Mouse (Mus musculus) forebrain, postnatal 0 days (tissue): Measurements from ENCODE around the gene 1700029F12Rik. TPM values are rescaled to one million over a fixed set of nuclear protein-coding genes. Genes with fewer than 3 reads are reported as not detected.
A peak's percentile ranks its signal among the peaks of the same experiment; 100 is the strongest.

ENCODE experiments used
- ATAC-seq: fragments of 200-750 bp; cut with Nextera tagmentation; 2 replicates; pipeline ENCODE4 v1.8.0; 2017; ENCODE audit warnings: mild to moderate bottlenecking, moderate library complexity
- DNase-seq: peaks from one replicate; pipeline ENCODE4 v3.0.0-alpha.2; 2015
- H3K27ac ChIP-seq: fragments of 300-500 bp; sonication (generic); 2 replicates; pipeline ENCODE4 v1.5.1; 2014; ENCODE audit warnings: low read depth, mild to moderate bottlenecking, antibody characterized with exemption, low read length, moderate library complexity, mixed read lengths
- H3K27me3 ChIP-seq: fragments of 300-500 bp; sonication (generic); 2 replicates; pipeline ENCODE4 v1.6.1; 2014; ENCODE audit warnings: mild to moderate bottlenecking, low read length, mixed read lengths; ENCODE audit not compliant: insufficient read depth
- H3K36me3 ChIP-seq: fragments of 300-500 bp; sonication (generic); 2 replicates; pipeline ENCODE4 v1.6.1; 2014; ENCODE audit warnings: mild to moderate bottlenecking, moderate library complexity; ENCODE audit not compliant: insufficient read depth
- H3K4me1 ChIP-seq: fragments of 300-500 bp; sonication (generic); 2 replicates; pipeline ENCODE4 v1.6.1; 2014; ENCODE audit warnings: antibody characterized with exemption; ENCODE audit not compliant: insufficient read depth
- H3K4me2 ChIP-seq: fragments of 300-500 bp; sonication (generic); 2 replicates; pipeline ENCODE4 v1.6.1; 2014; ENCODE audit warnings: low read depth, mild to moderate bottlenecking, moderate library complexity
- H3K4me3 ChIP-seq: fragments of 300-500 bp; sonication (generic); 2 replicates; pipeline ENCODE4 v1.5.1; 2014; ENCODE audit warnings: low read depth, low read length, mixed read lengths
- H3K9ac ChIP-seq: fragments of 300-500 bp; sonication (generic); 2 replicates; pipeline ENCODE4 v1.6.1; 2014; ENCODE audit warnings: mild to moderate bottlenecking
- H3K9me3 ChIP-seq: fragments of 300-500 bp; sonication (generic); 2 replicates; pipeline ENCODE4 v1.6.1; 2016; ENCODE audit warnings: low read length
- CTCF ChIP-seq: sonication (generic); IDR thresholded peaks from 2 replicates; pipeline ENCODE4 v1.5.1; 2016; ENCODE audit warnings: antibody characterized with exemption, control low read depth, low read depth
- WGBS: fragments of 180-500 bp; shearing (Covaris S2); extraction: QIAGEN DNeasy Blood & Tissue Kit; methylation state at CpG from one replicate; pipeline ENCODE4 v1.1.7; 2014; 5-methylcytosine and 5-hydroxymethylcytosine counted together
- polyA plus RNA-seq: library from polyadenylated mRNA; unstranded; fragments of >200 nt; fragmentation: Nextera tagmentation; extraction: Ambion mirVana; gene quantifications from 2 replicates; pipeline ENCODE4 v1.2.1, GENCODE M21; 2015
- total RNA-seq: library from RNA; depleted of rRNA; stranded (reverse); fragments of >200 nt; gene quantifications from 2 replicates; pipeline ENCODE4 v1.2.3, GENCODE M21; 2014

1700029F12Rik gene
- total and polyA plus RNA-seq, 2 experiments from 2014 or later, result not detected

GRCm38 (mm10) chr13:97063431-97063830, 29.3 kb upstream of the 1700029F12Rik start:
- Histone ChIP-seq H3K9me3 (no peaks in the 10 kb centered on the region), H3K36me3 (no peaks in the 10 kb centered on the region), H3K9ac (no peak overlapping the region), H3K4me1 (no peaks in the 10 kb centered on the region), H3K4me3 (no peak overlapping the region), H3K27ac (no peak overlapping the region), H3K4me2 (no peak overlapping the region), H3K27me3 (peaks cover 12% of the 10 kb centered on the region; the same call in 1 of the 2 replicates)
- ATAC-seq (no peak), DNase-seq (no peak)
- 85% methylated on average over 2 of the region's 2 CpGs for WGBS
- no peak for TF ChIP-seq CTCF

GRCm38 (mm10) chr13:97062151-97062550, 28.0 kb upstream of the 1700029F12Rik start:
- 90% methylated on average over 3 of the region's 3 CpGs for WGBS
- DNase-seq (no peak), ATAC-seq (no peak)
- Histone ChIP-seq H3K4me1 (no peaks in the 10 kb centered on the region), H3K27me3 (peaks cover 8% of the 10 kb centered on the region; the same call in 1 of the 2 replicates), H3K4me2 (no peak overlapping the region), H3K9ac (no peak overlapping the region), H3K9me3 (no peaks in the 10 kb centered on the region), H3K36me3 (no peaks in the 10 kb centered on the region), H3K27ac (no peak overlapping the region), H3K4me3 (no peak overlapping the region)
- TF ChIP-seq CTCF, result no peak

GRCm38 (mm10) chr13:97060331-97060730, 26.2 kb upstream of the 1700029F12Rik start:
- H3K9me3 ChIP-seq, result no peaks in the 10 kb centered on the region
- H3K9ac ChIP-seq, result no peak overlapping the region
- no peak overlapping the region for H3K4me3 ChIP-seq
- no peaks in the 10 kb centered on the region for H3K4me1 ChIP-seq
- TF ChIP-seq CTCF, result no peak
- WGBS, result 72% methylated on average over 5 of the region's 8 CpGs
- no peak overlapping the region for H3K4me2 ChIP-seq
- ATAC-seq (no peak), DNase-seq (no peak)
- no peaks in the 10 kb centered on the region for H3K36me3 ChIP-seq
- no peak overlapping the region for H3K27ac ChIP-seq
- no peaks in the 10 kb centered on the region for H3K27me3 ChIP-seq

GRCm38 (mm10) chr13:97059746-97060145, 25.6 kb upstream of the 1700029F12Rik start:
- Histone ChIP-seq H3K4me3 (no peak overlapping the region), H3K4me1 (no peaks in the 10 kb centered on the region), H3K9ac (no peak overlapping the region), H3K27ac (no peak overlapping the region), H3K36me3 (no peaks in the 10 kb centered on the region), H3K4me2 (no peak overlapping the region), H3K27me3 (no peaks in the 10 kb centered on the region), H3K9me3 (no peaks in the 10 kb centered on the region)
- no peak for DNase-seq
- no peak for TF ChIP-seq CTCF
- 92% methylated on average over 6 of the region's 6 CpGs for WGBS
- no peak for ATAC-seq

- no peaks in the 10 kb centered on the region for H3K36me3 ChIP-seq
- 66% methylated on average over 4 of the region's 4 CpGs for WGBS
- H3K4me3 ChIP-seq, result no peak overlapping the region
- H3K27me3 ChIP-seq, result no peaks in the 10 kb centered on the region
- H3K4me2 ChIP-seq, result no peak overlapping the region
- no peak for TF ChIP-seq CTCF
- H3K4me1 ChIP-seq, result no peaks in the 10 kb centered on the region
- ATAC-seq (no peak), DNase-seq (no peak)
- no peak overlapping the region for H3K27ac ChIP-seq
- no peaks in the 10 kb centered on the region for H3K9me3 ChIP-seq
- no peak overlapping the region for H3K9ac ChIP-seq
These were observed 23.7 kb upstream of the 1700029F12Rik start for GRCm38 (mm10) chr13:97057817-97058216.

- H3K27ac ChIP-seq, result no peak overlapping the region
- 50% methylated on average over 8 of the region's 8 CpGs for WGBS
- H3K9me3 ChIP-seq, result no peaks in the 10 kb centered on the region
- DNase-seq (no peak), ATAC-seq (no peak)
- no peak for TF ChIP-seq CTCF
- H3K4me2 ChIP-seq, result no peak overlapping the region
- H3K27me3 ChIP-seq, result no peaks in the 10 kb centered on the region
- no peaks in the 10 kb centered on the region for H3K36me3 ChIP-seq
- H3K4me3 ChIP-seq, result no peak overlapping the region
- no peak overlapping the region for H3K9ac ChIP-seq
- no peaks in the 10 kb centered on the region for H3K4me1 ChIP-seq
These were observed 19.7 kb upstream of the 1700029F12Rik start for GRCm38 (mm10) chr13:97053844-97054243.

GRCm38 (mm10) chr13:97052667-97053066, 18.5 kb upstream of the 1700029F12Rik start:
- DNase-seq, result peak; percentile 92
- Histone ChIP-seq H3K27ac (no peak overlapping the region), H3K9me3 (no peaks in the 10 kb centered on the region), H3K36me3 (no peaks in the 10 kb centered on the region), H3K27me3 (no peaks in the 10 kb centered on the region), H3K4me2 (no peak overlapping the region), H3K4me3 (no peak overlapping the region), H3K4me1 (no peaks in the 10 kb centered on the region), H3K9ac (no peak overlapping the region)
- peak; percentile 62; the same call in 1 of the 2 replicates for ATAC-seq
- WGBS, result 16% methylated on average over 11 of the region's 11 CpGs
- peak; percentile 92 for TF ChIP-seq CTCF

GRCm38 (mm10) chr13:97051158-97051557, 17.0 kb upstream of the 1700029F12Rik start:
- ATAC-seq (no peak), DNase-seq (peak; percentile 57)
- no peak overlapping the region for H3K4me2 ChIP-seq
- H3K27me3 ChIP-seq, result no peaks in the 10 kb centered on the region
- H3K9ac ChIP-seq, result no peak overlapping the region
- H3K4me1 ChIP-seq, result no peaks in the 10 kb centered on the region
- no peak overlapping the region for H3K27ac ChIP-seq
- WGBS, result 39% methylated on average over 6 of the region's 6 CpGs
- H3K4me3 ChIP-seq, result no peak overlapping the region
- H3K9me3 ChIP-seq, result no peaks in the 10 kb centered on the region
- no peak for TF ChIP-seq CTCF
- no peaks in the 10 kb centered on the region for H3K36me3 ChIP-seq
